Mouse (Mus musculus): ENCODE measurements around the gene Wdfy4. TPM values are rescaled to one million over a fixed set of nuclear protein-coding genes. Genes with fewer than 3 reads are reported as not detected.

Wdfy4 gene
- polyA plus RNA-seq, 1 experiment from 2014 or later: 2.6 TPM

DNA sequence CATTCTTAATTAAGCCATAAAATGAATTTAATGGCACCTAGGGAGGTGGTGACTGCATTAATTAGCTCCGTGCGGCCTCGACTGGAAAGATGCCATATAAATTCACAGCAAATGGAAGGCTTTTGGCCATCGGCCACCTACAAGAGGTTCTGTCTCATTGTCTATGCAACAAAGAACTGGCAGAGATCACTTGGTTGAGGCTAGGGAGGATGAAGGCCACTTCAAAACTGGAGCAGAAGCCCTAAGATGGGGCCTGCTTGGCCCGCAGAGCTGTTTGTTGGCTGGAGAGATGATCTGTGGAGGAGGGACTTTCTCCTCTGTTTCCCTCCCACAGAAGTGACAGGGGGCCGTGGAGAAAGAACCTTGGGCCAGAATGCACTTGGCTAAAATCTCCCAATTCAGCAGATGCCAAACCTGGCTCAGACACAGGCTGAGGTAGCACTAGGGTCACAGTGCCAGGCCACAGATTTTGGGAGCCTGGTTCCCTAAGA lies 103.9 kb downstream of the Wdfy4 start:
- no peaks in the 10 kb centered on the region for H3K4me1 ChIP-seq (ENCODE audit: insufficient read depth)
- H3K4me2 ChIP-seq (ENCODE audit: low read depth, low read length): no peak overlapping the region
- no peak for ATAC-seq
- H3K4me3 ChIP-seq (ENCODE audit: low read depth, low read length): no peak overlapping the region
- 72% methylated on average over 6 of the region's 6 CpGs for WGBS (ENCODE audit: insufficient replicate concordance)
- no peak for DNase-seq
- no peak for TF ChIP-seq EP300 (IDR thresholded peaks at IDR 0.05; ENCODE audit: low read depth)
- no peak for TF ChIP-seq CTCF (IDR thresholded peaks at IDR 0.05; ENCODE audit: low read depth)
- H3K36me3 ChIP-seq (replicated peaks; ENCODE audit: insufficient read depth, low read length): no peaks in the 10 kb centered on the region; the same call in 1 of the 2 replicates
- no peak overlapping the region for H3K27ac ChIP-seq (ENCODE audit: low read depth)
- no peaks in the 10 kb centered on the region for H3K9me3 ChIP-seq (ENCODE audit: low read length)
- no peak overlapping the region for H3K9ac ChIP-seq (replicated peaks)
- no peaks in the 10 kb centered on the region for H3K27me3 ChIP-seq (ENCODE audit: insufficient read depth, low read length)

DNA sequence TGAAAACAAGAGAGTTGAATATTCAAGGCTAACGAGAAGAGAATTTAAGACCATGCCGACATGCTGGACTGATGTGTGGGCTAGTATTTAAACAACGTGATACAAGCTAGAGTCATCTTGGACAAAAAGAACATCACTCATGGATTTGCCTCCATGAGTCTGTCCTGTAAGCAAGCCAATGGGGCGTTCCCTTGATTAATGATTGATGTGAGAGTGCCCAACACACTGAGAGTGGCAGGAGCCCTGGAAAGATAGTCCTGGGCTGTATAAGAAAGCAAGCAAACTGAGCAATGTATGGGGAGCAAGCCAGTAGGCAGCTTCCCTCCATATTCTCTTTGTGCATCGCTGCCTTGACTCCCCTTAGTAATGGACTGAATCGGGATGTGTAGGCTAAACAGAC lies 106.7 kb downstream of the Wdfy4 start:
- no peak overlapping the region for H3K9ac ChIP-seq (replicated peaks)
- H3K27ac ChIP-seq (ENCODE audit: low read depth): no peak overlapping the region
- WGBS (ENCODE audit: insufficient replicate concordance): 75% methylated on average over 6 of the region's 6 CpGs
- DNase-seq (no peak), ATAC-seq (no peak)
- no peaks in the 10 kb centered on the region for H3K27me3 ChIP-seq (ENCODE audit: insufficient read depth, low read length)
- no peaks in the 10 kb centered on the region for H3K9me3 ChIP-seq (ENCODE audit: low read length)
- H3K36me3 ChIP-seq (replicated peaks; ENCODE audit: insufficient read depth, low read length): peaks cover 2% of the 10 kb centered on the region; the same call in 1 of the 2 replicates
- H3K4me2 ChIP-seq (ENCODE audit: low read depth, low read length): no peak overlapping the region
- no peak for TF ChIP-seq EP300 (IDR thresholded peaks at IDR 0.05; ENCODE audit: low read depth)
- no peak for TF ChIP-seq CTCF (IDR thresholded peaks at IDR 0.05; ENCODE audit: low read depth)
- no peak overlapping the region for H3K4me3 ChIP-seq (ENCODE audit: low read depth, low read length)
- no peaks in the 10 kb centered on the region for H3K4me1 ChIP-seq (ENCODE audit: insufficient read depth)

DNA sequence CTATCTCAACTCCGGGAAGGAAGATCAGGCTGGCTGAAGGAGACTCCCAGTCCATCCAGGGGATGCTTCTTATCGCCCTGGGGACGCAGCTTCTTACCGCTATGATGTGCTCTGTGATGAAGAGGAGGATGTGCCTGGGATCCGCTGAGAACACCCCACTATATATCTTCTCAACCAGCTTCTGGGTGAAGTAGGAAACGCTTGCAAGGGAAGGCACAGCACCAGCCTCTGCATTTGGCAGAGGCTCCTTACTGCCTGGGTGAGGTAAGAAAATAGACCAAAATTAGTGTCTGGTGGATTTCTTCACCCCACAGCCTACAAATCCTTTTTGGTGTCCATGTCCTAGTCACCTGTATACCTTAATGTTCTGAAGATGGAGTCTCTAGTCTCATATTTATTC lies 107.2 kb downstream of the Wdfy4 start:
- ATAC-seq (no peak), DNase-seq (no peak)
- no peaks in the 10 kb centered on the region for H3K27me3 ChIP-seq (ENCODE audit: insufficient read depth, low read length)
- WGBS (ENCODE audit: insufficient replicate concordance): 81% methylated on average over 6 of the region's 6 CpGs
- peaks cover 2% of the 10 kb centered on the region; the same call in 1 of the 2 replicates for H3K36me3 ChIP-seq (replicated peaks; ENCODE audit: insufficient read depth, low read length)
- H3K4me3 ChIP-seq (ENCODE audit: low read depth, low read length): no peak overlapping the region
- H3K4me1 ChIP-seq (ENCODE audit: insufficient read depth): no peaks in the 10 kb centered on the region
- no peak for TF ChIP-seq EP300 (IDR thresholded peaks at IDR 0.05; ENCODE audit: low read depth)
- no peak overlapping the region for H3K4me2 ChIP-seq (ENCODE audit: low read depth, low read length)
- H3K9ac ChIP-seq (replicated peaks): no peak overlapping the region
- H3K27ac ChIP-seq (ENCODE audit: low read depth): no peak overlapping the region
- H3K9me3 ChIP-seq (ENCODE audit: low read length): no peaks in the 10 kb centered on the region

DNA sequence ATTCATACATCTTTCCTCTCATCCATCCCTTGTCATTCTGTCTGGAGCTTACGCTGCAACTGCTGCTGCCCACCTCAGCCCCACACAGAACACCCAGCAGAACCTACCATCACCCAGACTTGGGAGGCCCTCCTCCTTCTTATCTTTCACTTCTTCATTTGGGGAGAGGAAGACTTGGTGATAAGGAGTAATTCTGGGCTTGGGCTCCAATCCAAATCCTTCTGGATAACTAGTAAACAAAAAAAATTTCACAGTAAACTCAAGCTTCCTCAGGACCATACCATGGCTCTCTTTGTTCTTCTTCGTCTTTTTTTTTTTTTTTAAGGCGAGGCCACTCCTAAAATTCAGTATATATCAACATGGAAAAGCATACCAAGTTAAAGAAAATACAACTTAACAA lies 112.0 kb downstream of the Wdfy4 start:
- no peak overlapping the region for H3K4me2 ChIP-seq (ENCODE audit: low read depth, low read length)
- no peak overlapping the region for H3K9ac ChIP-seq (replicated peaks)
- H3K27ac ChIP-seq (ENCODE audit: low read depth): no peak overlapping the region
- TF ChIP-seq CTCF (IDR thresholded peaks at IDR 0.05; ENCODE audit: low read depth): no peak
- no peak for TF ChIP-seq EP300 (IDR thresholded peaks at IDR 0.05; ENCODE audit: low read depth)
- peaks cover 5% of the 10 kb centered on the region for H3K36me3 ChIP-seq (replicated peaks; ENCODE audit: insufficient read depth, low read length)
- WGBS (ENCODE audit: insufficient replicate concordance): 79% methylated on average over 3 of the region's 3 CpGs
- DNase-seq (no peak), ATAC-seq (no peak)
- H3K27me3 ChIP-seq (ENCODE audit: insufficient read depth, low read length): no peaks in the 10 kb centered on the region
- no peaks in the 10 kb centered on the region for H3K9me3 ChIP-seq (ENCODE audit: low read length)
- H3K4me1 ChIP-seq (ENCODE audit: insufficient read depth): no peaks in the 10 kb centered on the region
- H3K4me3 ChIP-seq (ENCODE audit: low read depth, low read length): no peak overlapping the region

GRCm38 (mm10) chr14:33072351-33072750 lies 113.0 kb downstream of the Wdfy4 start:
- Histone ChIP-seq H3K9ac (replicated peaks) (no peak overlapping the region), H3K9me3 (ENCODE audit: low read length) (no peaks in the 10 kb centered on the region), H3K4me1 (ENCODE audit: insufficient read depth) (no peaks in the 10 kb centered on the region), H3K4me2 (ENCODE audit: low read depth, low read length) (no peak overlapping the region), H3K27ac (ENCODE audit: low read depth) (no peak overlapping the region), H3K36me3 (replicated peaks; ENCODE audit: insufficient read depth, low read length) (peaks cover 5% of the 10 kb centered on the region), H3K4me3 (ENCODE audit: low read depth, low read length) (no peak overlapping the region), H3K27me3 (ENCODE audit: insufficient read depth, low read length) (no peaks in the 10 kb centered on the region)
- no peak for DNase-seq
- no peak for ATAC-seq
- TF ChIP-seq EP300 (IDR thresholded peaks at IDR 0.05; ENCODE audit: low read depth) (no peak), CTCF (IDR thresholded peaks at IDR 0.05; ENCODE audit: low read depth) (no peak)
- WGBS (ENCODE audit: insufficient replicate concordance): 75% methylated on average over 7 of the region's 7 CpGs

DNA sequence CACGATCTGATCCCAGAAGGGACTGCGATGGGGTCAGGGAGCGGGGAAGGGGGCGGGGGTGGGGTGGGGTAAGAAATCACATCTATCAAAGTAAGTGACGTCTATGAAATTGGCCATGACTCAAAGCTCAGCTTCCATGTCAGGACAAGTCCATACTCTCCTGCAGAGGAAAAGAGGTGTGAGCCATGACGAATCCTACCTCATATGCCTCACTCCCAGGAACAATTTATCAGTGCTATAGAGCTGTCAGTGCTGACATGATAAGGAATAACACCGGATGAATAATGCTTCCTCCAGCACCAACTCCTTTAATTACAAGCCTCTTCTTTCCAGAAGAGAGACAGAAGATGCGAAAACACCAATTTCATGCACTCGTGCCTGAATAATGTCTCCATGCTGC lies 117.6 kb downstream of the Wdfy4 start:
- DNase-seq (no peak), ATAC-seq (no peak)
- H3K27ac ChIP-seq (ENCODE audit: low read depth): no peak overlapping the region
- peaks cover 3% of the 10 kb centered on the region for H3K36me3 ChIP-seq (replicated peaks; ENCODE audit: insufficient read depth, low read length)
- H3K4me3 ChIP-seq (ENCODE audit: low read depth, low read length): no peak overlapping the region
- TF ChIP-seq EP300 (IDR thresholded peaks at IDR 0.05; ENCODE audit: low read depth): no peak
- TF ChIP-seq CTCF (IDR thresholded peaks at IDR 0.05; ENCODE audit: low read depth): no peak
- no peaks in the 10 kb centered on the region for H3K4me1 ChIP-seq (ENCODE audit: insufficient read depth)
- H3K9ac ChIP-seq (replicated peaks): no peak overlapping the region
- H3K9me3 ChIP-seq (ENCODE audit: low read length): no peaks in the 10 kb centered on the region
- 80% methylated on average over 9 of the region's 9 CpGs for WGBS (ENCODE audit: insufficient replicate concordance)
- no peak overlapping the region for H3K4me2 ChIP-seq (ENCODE audit: low read depth, low read length)
- no peaks in the 10 kb centered on the region for H3K27me3 ChIP-seq (ENCODE audit: insufficient read depth, low read length)

GRCm38 (mm10) chr14:33062996-33063395 lies 122.3 kb downstream of the Wdfy4 start:
- ATAC-seq (no peak), DNase-seq (no peak)
- H3K36me3 ChIP-seq (replicated peaks; ENCODE audit: insufficient read depth, low read length): no peaks in the 10 kb centered on the region
- no peaks in the 10 kb centered on the region for H3K4me1 ChIP-seq (ENCODE audit: insufficient read depth)
- no peak overlapping the region for H3K27ac ChIP-seq (ENCODE audit: low read depth)
- H3K27me3 ChIP-seq (ENCODE audit: insufficient read depth, low read length): no peaks in the 10 kb centered on the region
- TF ChIP-seq EP300 (IDR thresholded peaks at IDR 0.05; ENCODE audit: low read depth) (no peak), CTCF (IDR thresholded peaks at IDR 0.05; ENCODE audit: low read depth) (no peak)
- no peaks in the 10 kb centered on the region for H3K9me3 ChIP-seq (ENCODE audit: low read length)
- WGBS (ENCODE audit: insufficient replicate concordance): 79% methylated on average over 5 of the region's 5 CpGs
- no peak overlapping the region for H3K9ac ChIP-seq (replicated peaks)
- no peak overlapping the region for H3K4me3 ChIP-seq (ENCODE audit: low read depth, low read length)
- no peak overlapping the region for H3K4me2 ChIP-seq (ENCODE audit: low read depth, low read length)
